Comparison of ENCODE assay signal across 8 mouse cellular contexts in genomic region chr11:51606447-51607095, GRCm38 (mm10). TPM values are rescaled to one million over a fixed set of nuclear protein-coding genes. Genes with fewer than 3 reads are reported as not detected.
DNase-seq lines count a peak whose midpoint lies in the region; ATAC-seq lines count a peak whose summit lies in the region.

Gene Hnrnpab (minus strand): TSS chr11:51606847.

- no peaks in the 10 kb centered on the region for H3K9me3 ChIP-seq in hindbrain, embryonic 12.5 days (replicated peaks)

- peaks cover 33% of the 10 kb centered on the region for H3K36me3 ChIP-seq in hindbrain, embryonic 12.5 days

- DNase-seq in Muller cell, postnatal 12 days (ENCODE audit: inconsistent ontology term): peak; percentile 96
- DNase-seq in cerebellum, adult 9-11 months: peak; percentile 98
- peak; percentile 96 to 97 for DNase-seq in frontal cortex, postnatal 10 days (ENCODE audit: low spot score in 2 of 2)
- DNase-seq in layer of hippocampus, postnatal 14 days (ENCODE audit: low spot score in 2 of 2): peak; percentile 99
- DNase-seq in lung, postnatal 14 days: peak; percentile 97
- DNase-seq in retina, adult 2 months (ENCODE audit: low read depth, low spot score): peak; percentile 98
- DNase-seq in thymus, postnatal 36 days: peak; percentile 96

- H3K4me2 ChIP-seq in hindbrain, embryonic 12.5 days (replicated peaks): peak within 1 kb of the TSS; percentile 89

- peaks cover 41% of the 10 kb centered on the region for H3K4me1 ChIP-seq in hindbrain, embryonic 12.5 days

- peak within 1 kb of the TSS; percentile 100 for H3K9ac ChIP-seq in hindbrain, embryonic 12.5 days

- H3K4me3 ChIP-seq in hindbrain, embryonic 12.5 days: peak within 1 kb of the TSS; percentile 100

- WGBS in hindbrain, embryonic 12.5 days: under 1% methylated on average over 89 of the region's 91 CpGs

- ATAC-seq in hindbrain, embryonic 12.5 days (ENCODE audit: low FRiP score): peak; percentile 94

- peak within 1 kb of the TSS; percentile 96 for H3K27ac ChIP-seq in hindbrain, embryonic 12.5 days

- H3K27me3 ChIP-seq in hindbrain, embryonic 12.5 days: no peaks in the 10 kb centered on the region

RNA-seq across cellular contexts. Expression of gene Hnrnpab, which starts in this region (rescaled TPM):
- 723 and 728 TPM in 2 replicates for polyA plus RNA-seq in hindbrain, embryonic 12.5 days (2016; fragmentation: Nextera tagmentation; extraction: Ambion mirVana)
- 100 to 1,000 TPM; 166 to 174 TPM for total RNA-seq in layer of hippocampus, postnatal 14 days (2021)

Comparison
In these comparisons a context has a peak if more than half of its experiments do, and no peak if none do; other contexts are left out.
1. Peak in every context shown above with its lines: DNase-seq, ATAC-seq, H3K4me3 ChIP-seq and H3K27ac ChIP-seq.